Mouse (Mus musculus) midbrain, embryonic 11.5 days (tissue): ENCODE results near the gene Efcab8. TPM values are rescaled to one million over a fixed set of nuclear protein-coding genes. Genes with fewer than 3 reads are reported as not detected.

Experiments
- ATAC-seq: fragments of 200-750 bp; cut with Nextera tagmentation; 2 replicates; pipeline ENCODE4 v1.8.0; 2017; ENCODE audit warnings: moderate TSS enrichment, moderate library complexity; ENCODE audit not compliant: low FRiP score
- DNase-seq: peaks from one replicate; pipeline ENCODE4 v3.0.0; 2015; ENCODE audit warnings: low spot score; ENCODE audit errors: missing footprints
- H3K27ac ChIP-seq: fragments of 300-500 bp; sonication (generic); 2 replicates; pipeline ENCODE4 v1.5.1; 2014; ENCODE audit warnings: low read depth, low read length
- H3K27me3 ChIP-seq: fragments of 300-500 bp; sonication (generic); 2 replicates; pipeline ENCODE4 v1.6.1; 2014; ENCODE audit warnings: mild to moderate bottlenecking, low read length, moderate library complexity, mixed read lengths; ENCODE audit not compliant: control insufficient read depth, insufficient read depth
- H3K36me3 ChIP-seq: fragments of 300-500 bp; sonication (generic); 2 replicates; pipeline ENCODE4 v1.6.1; 2014; ENCODE audit warnings: mild to moderate bottlenecking, low read length, moderate library complexity, mixed read lengths; ENCODE audit not compliant: control insufficient read depth, insufficient read depth
- H3K4me1 ChIP-seq: fragments of 300-500 bp; sonication (generic); 2 replicates; pipeline ENCODE4 v1.6.1; 2014; ENCODE audit warnings: low read length; ENCODE audit not compliant: control insufficient read depth, insufficient read depth
- H3K4me2 ChIP-seq: fragments of 300-500 bp; sonication (generic); 2 replicates; pipeline ENCODE4 v1.6.1; 2014; ENCODE audit warnings: mild to moderate bottlenecking, moderate library complexity
- H3K4me3 ChIP-seq: fragments of 300-500 bp; sonication (generic); 2 replicates; pipeline ENCODE4 v1.5.1; 2014; ENCODE audit warnings: low read depth, low read length
- H3K9ac ChIP-seq: fragments of 300-500 bp; sonication (generic); 2 replicates; pipeline ENCODE4 v1.6.1; 2014; ENCODE audit warnings: low read length
- H3K9me3 ChIP-seq: fragments of 300-500 bp; sonication (generic); 2 replicates; pipeline ENCODE4 v1.6.1; 2016; ENCODE audit warnings: low read length; ENCODE audit not compliant: control insufficient read depth
- WGBS: fragments of 180-500 bp; shearing (Covaris S2); extraction: QIAGEN DNeasy Blood & Tissue Kit; methylation state at CpG from one replicate; pipeline ENCODE4 v1.1.7; 2014; 5-methylcytosine and 5-hydroxymethylcytosine counted together
- polyA plus RNA-seq: library from polyadenylated mRNA; unstranded; fragments of >200 nt; fragmentation: Nextera tagmentation; extraction: Ambion mirVana; gene quantifications from 2 replicates; pipeline ENCODE4 v1.2.1, GENCODE M21; 2014

Efcab8 gene
- polyA plus RNA-seq, 1 experiment from 2014 or later: not detected

DNA sequence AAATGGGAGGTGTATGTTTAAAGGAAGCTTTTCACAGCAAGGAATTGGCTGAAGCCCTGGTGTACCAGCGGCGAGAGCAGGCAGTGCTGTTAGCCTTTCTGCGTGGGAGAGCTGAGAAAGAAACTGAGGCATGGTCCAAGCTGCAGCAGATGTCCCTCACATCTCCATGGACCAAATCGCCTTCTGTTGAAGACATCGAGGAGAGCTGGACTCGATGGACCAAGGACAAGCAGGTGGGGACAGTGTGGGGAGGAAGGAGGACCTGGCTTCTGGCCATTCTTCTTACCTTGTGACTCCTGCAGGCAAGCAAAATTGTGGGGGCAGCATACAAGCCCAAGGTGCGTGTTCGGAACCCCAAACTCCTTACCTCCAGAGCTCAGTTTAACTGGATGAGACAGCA, 63.1 kb downstream of the Efcab8 start:
- WGBS: 84% methylated on average over 8 of the region's 8 CpGs
- Histone ChIP-seq H3K36me3 (no peaks in the 10 kb centered on the region), H3K4me1 (no peaks in the 10 kb centered on the region), H3K4me2 (no peak overlapping the region), H3K27ac (no peak overlapping the region), H3K27me3 (no peaks in the 10 kb centered on the region), H3K9me3 (no peaks in the 10 kb centered on the region), H3K9ac (no peak overlapping the region), H3K4me3 (no peak overlapping the region)
- ATAC-seq (no peak), DNase-seq (no peak)

GRCm38 (mm10) chr2:153848389-153848788, 68.7 kb downstream of the Efcab8 start:
- H3K36me3 ChIP-seq: no peaks in the 10 kb centered on the region
- H3K4me3 ChIP-seq: no peak overlapping the region
- DNase-seq (no peak), ATAC-seq (no peak)
- no peak overlapping the region for H3K9ac ChIP-seq
- H3K27me3 ChIP-seq: no peaks in the 10 kb centered on the region
- H3K4me1 ChIP-seq: no peaks in the 10 kb centered on the region; the same call in 1 of the 2 replicates
- no peak overlapping the region for H3K4me2 ChIP-seq
- H3K27ac ChIP-seq: no peak overlapping the region
- 77% methylated on average over 3 of the region's 3 CpGs for WGBS
- H3K9me3 ChIP-seq: no peaks in the 10 kb centered on the region

GRCm38 (mm10) chr2:153850351-153851029, 70.8 kb downstream of the Efcab8 start:
- Histone ChIP-seq H3K4me1 (no peaks in the 10 kb centered on the region; the same call in 1 of the 2 replicates), H3K4me2 (no peak overlapping the region), H3K9ac (no peak overlapping the region), H3K4me3 (no peak overlapping the region), H3K27me3 (no peaks in the 10 kb centered on the region), H3K9me3 (no peaks in the 10 kb centered on the region), H3K27ac (no peak overlapping the region), H3K36me3 (no peaks in the 10 kb centered on the region)
- DNase-seq (no peak), ATAC-seq (no peak)
- WGBS: 89% methylated on average over 6 of the region's 6 CpGs

GRCm38 (mm10) chr2:153851030-153851360, 71.3 kb downstream of the Efcab8 start:
- Histone ChIP-seq H3K4me1 (no peaks in the 10 kb centered on the region; the same call in 1 of the 2 replicates), H3K4me2 (no peak overlapping the region), H3K36me3 (no peaks in the 10 kb centered on the region), H3K4me3 (no peak overlapping the region), H3K9ac (no peak overlapping the region), H3K27me3 (no peaks in the 10 kb centered on the region), H3K27ac (no peak overlapping the region), H3K9me3 (no peaks in the 10 kb centered on the region)
- ATAC-seq (no peak), DNase-seq (no peak)
- 63% methylated on average over 4 of the region's 4 CpGs for WGBS

- Histone ChIP-seq H3K4me1 (no peaks in the 10 kb centered on the region; the same call in 1 of the 2 replicates), H3K27ac (no peak overlapping the region), H3K9me3 (no peaks in the 10 kb centered on the region), H3K4me2 (no peak overlapping the region), H3K4me3 (no peak overlapping the region), H3K27me3 (no peaks in the 10 kb centered on the region), H3K9ac (no peak overlapping the region), H3K36me3 (no peaks in the 10 kb centered on the region)
- no peak for DNase-seq
- WGBS: 0% methylated on average over 5 of the region's 5 CpGs
- ATAC-seq: peak; percentile 62; the same call in 1 of the 2 replicates
These were observed 73.8 kb downstream of the Efcab8 start for GRCm38 (mm10) chr2:153853544-153853943.

DNA sequence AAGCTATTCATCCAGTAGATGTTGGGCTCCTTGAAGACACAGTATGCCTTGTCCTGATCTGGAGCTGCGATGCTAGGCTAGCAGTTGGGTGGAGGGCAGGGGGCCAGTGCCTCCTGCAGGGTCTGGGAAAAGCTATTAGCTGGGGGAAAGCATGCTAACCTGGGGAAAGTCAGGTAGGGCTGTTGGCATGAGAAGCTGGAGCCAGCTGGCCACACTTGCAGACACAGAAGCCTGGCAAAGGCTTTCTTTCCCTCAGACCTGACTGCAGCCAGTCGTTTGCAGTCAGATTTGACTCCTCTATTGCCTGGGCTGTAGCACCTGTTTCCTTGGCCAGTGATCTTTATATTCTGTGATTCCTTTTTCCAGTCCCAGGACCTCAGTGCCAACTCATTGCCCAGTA, 79.8 kb downstream of the Efcab8 start:
- no peak overlapping the region for H3K27ac ChIP-seq
- no peak overlapping the region for H3K9ac ChIP-seq

DNA sequence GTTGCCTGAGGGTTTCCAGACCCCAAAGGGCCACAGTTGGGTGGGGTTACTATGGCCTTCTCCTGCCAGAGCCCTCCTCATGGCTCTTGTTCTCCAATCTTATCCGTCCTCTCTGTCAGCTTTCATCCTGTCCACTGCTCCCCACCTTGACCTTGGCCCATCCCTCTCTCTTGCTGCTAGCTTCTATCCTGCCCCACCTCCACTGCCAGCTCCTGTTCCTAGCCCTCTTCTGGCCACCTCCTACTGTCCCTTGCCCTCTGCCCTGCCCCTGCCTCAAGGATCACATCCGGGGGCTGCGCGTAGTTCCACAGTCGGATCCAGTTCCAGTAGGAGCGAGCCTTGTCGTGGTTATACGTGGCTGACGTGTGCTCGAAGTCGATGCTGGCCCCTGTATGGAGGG, 80.6 kb downstream of the Efcab8 start:
- no peaks in the 10 kb centered on the region for H3K27me3 ChIP-seq
- no peak overlapping the region for H3K9ac ChIP-seq
- WGBS: 94% methylated on average over 11 of the region's 11 CpGs
- H3K4me2 ChIP-seq: no peak overlapping the region
- H3K4me1 ChIP-seq: no peaks in the 10 kb centered on the region
- H3K9me3 ChIP-seq: no peaks in the 10 kb centered on the region
- H3K27ac ChIP-seq: no peak overlapping the region
- no peaks in the 10 kb centered on the region for H3K36me3 ChIP-seq
- DNase-seq (no peak), ATAC-seq (no peak)
- H3K4me3 ChIP-seq: no peak overlapping the region

More for the DNA sequence above, 79.8 kb downstream of the Efcab8 start:
- WGBS: 77% methylated on average over 2 of the region's 2 CpGs
- Histone ChIP-seq H3K9me3 (no peaks in the 10 kb centered on the region), H3K27me3 (no peaks in the 10 kb centered on the region), H3K4me2 (no peak overlapping the region), H3K36me3 (no peaks in the 10 kb centered on the region), H3K4me1 (no peaks in the 10 kb centered on the region), H3K4me3 (no peak overlapping the region)
- DNase-seq (no peak), ATAC-seq (no peak)

GRCm38 (mm10) chr2:153860715-153861114, 81.0 kb downstream of the Efcab8 start:
- Histone ChIP-seq H3K4me1 (no peaks in the 10 kb centered on the region), H3K4me2 (no peak overlapping the region), H3K36me3 (no peaks in the 10 kb centered on the region), H3K4me3 (no peak overlapping the region), H3K27me3 (no peaks in the 10 kb centered on the region), H3K9ac (no peak overlapping the region), H3K27ac (no peak overlapping the region), H3K9me3 (no peaks in the 10 kb centered on the region)
- DNase-seq: no peak
- WGBS: 79% methylated on average over 3 of the region's 3 CpGs
- ATAC-seq: no peak

DNA sequence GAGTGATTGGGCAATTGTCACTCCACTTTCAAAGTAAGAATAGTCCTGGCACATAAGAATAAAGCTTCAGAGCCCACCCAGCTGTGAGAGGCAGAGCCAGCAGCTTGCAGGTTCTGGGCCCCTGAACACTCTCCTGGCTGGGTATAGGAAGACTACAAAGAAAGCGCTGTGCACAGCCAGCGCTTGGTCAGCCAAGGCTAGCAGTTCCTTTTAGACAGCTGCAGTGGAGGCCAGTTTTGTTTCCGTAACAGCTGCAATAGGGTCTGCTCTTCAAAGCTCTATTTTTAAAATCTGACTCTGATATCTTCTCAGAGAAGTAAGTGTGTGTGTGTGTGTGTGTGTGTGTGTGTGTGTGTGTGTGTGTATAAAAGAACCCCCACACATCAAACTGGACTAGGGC, 82.2 kb downstream of the Efcab8 start:
- Histone ChIP-seq H3K9ac (no peak overlapping the region), H3K36me3 (no peaks in the 10 kb centered on the region), H3K9me3 (no peaks in the 10 kb centered on the region), H3K4me1 (no peaks in the 10 kb centered on the region), H3K27me3 (no peaks in the 10 kb centered on the region), H3K4me2 (no peak overlapping the region), H3K4me3 (no peak overlapping the region), H3K27ac (no peak overlapping the region)
- WGBS: 67% methylated on average over 3 of the region's 3 CpGs
- DNase-seq (no peak), ATAC-seq (no peak)
